In genomic region chr4:108032352-108032849, GRCm38 (mm10) we compare ENCODE assay signal across 8 mouse cellular contexts.
A peak's percentile ranks its signal among the peaks of the same experiment; 100 is the strongest.
DNase-seq lines count a peak whose midpoint lies in the region; ATAC-seq and TF ChIP-seq lines count a peak whose summit lies in the region.

No protein-coding gene starts in this region.

- no peaks in the 10 kb centered on the region for H3K36me3 ChIP-seq in lung, postnatal 0 days (ENCODE audit: insufficient read depth, low read length)
- H3K36me3 ChIP-seq in forebrain, embryonic 13.5 days (ENCODE audit: poor library complexity, severe bottlenecking) = no peaks in the 10 kb centered on the region
- H3K36me3 ChIP-seq in limb, embryonic 11.5 days (ENCODE audit: control insufficient read depth, insufficient read depth, low read length) = no peaks in the 10 kb centered on the region
- H3K36me3 ChIP-seq in stomach, embryonic 14.5 days (ENCODE audit: control insufficient read depth, insufficient read depth, low read length) = no peaks in the 10 kb centered on the region

- no peak for TF ChIP-seq EP300 in lung, postnatal 0 days (IDR thresholded peaks at IDR 0.05)

- WGBS in lung, postnatal 0 days = 36% methylated on average over 11 of the region's 11 CpGs
- WGBS in forebrain, embryonic 13.5 days = 46% methylated on average over 11 of the region's 11 CpGs
- WGBS in limb, embryonic 11.5 days = 22% methylated on average over 11 of the region's 11 CpGs
- WGBS in stomach, embryonic 14.5 days = 35% methylated on average over 11 of the region's 11 CpGs

- no peak for DNase-seq in lung, postnatal 0 days (ENCODE audit: low spot score)
- DNase-seq in lung, postnatal 36 days = no peak
- peak; percentile 40 for DNase-seq in limb, embryonic 11.5 days (ENCODE audit: low spot score)
- DNase-seq in left cerebral cortex, postnatal 14 days (ENCODE audit: low spot score in 2 of 2) = no peak
- no peak for DNase-seq in cerebellum, postnatal 14 days
- no peak for DNase-seq in layer of hippocampus, postnatal 14 days (ENCODE audit: low spot score in 2 of 2)

- H3K27me3 ChIP-seq in lung, postnatal 0 days (replicated peaks; ENCODE audit: insufficient read depth, low read length) = peaks cover 18% of the 10 kb centered on the region
- peaks cover 56% of the 10 kb centered on the region for H3K27me3 ChIP-seq in forebrain, embryonic 13.5 days
- peaks cover 34% of the 10 kb centered on the region for H3K27me3 ChIP-seq in limb, embryonic 11.5 days (ENCODE audit: control insufficient read depth, insufficient read depth, low read length)
- peaks cover 15% of the 10 kb centered on the region; the same call in 1 of the 2 replicates for H3K27me3 ChIP-seq in stomach, embryonic 14.5 days (ENCODE audit: control insufficient read depth, insufficient read depth, low read length)

- peaks cover 7% of the 10 kb centered on the region; the same call in 1 of the 2 replicates for H3K4me1 ChIP-seq in lung, postnatal 0 days (ENCODE audit: insufficient read depth, low read depth, low read length)
- peaks cover 16% of the 10 kb centered on the region for H3K4me1 ChIP-seq in forebrain, embryonic 13.5 days
- peaks cover 17% of the 10 kb centered on the region for H3K4me1 ChIP-seq in limb, embryonic 11.5 days (ENCODE audit: control insufficient read depth, insufficient read depth, low read length)
- 0 out of 2 replicates have a peak, but pooled peaks cover 6% of the 10 kb centered on the region for H3K4me1 ChIP-seq in stomach, embryonic 14.5 days (ENCODE audit: control insufficient read depth, insufficient read depth, low read length)

- intact Hi-C loops in left cerebral cortex, postnatal 14 days (cut with DNase I) = no loop called here

- no peak overlapping the region for H3K27ac ChIP-seq in lung, postnatal 0 days (ENCODE audit: low read length)
- no peak overlapping the region for H3K27ac ChIP-seq in forebrain, embryonic 13.5 days
- H3K27ac ChIP-seq in limb, embryonic 11.5 days (replicated peaks; ENCODE audit: low read depth, low read length) = no peak overlapping the region
- no peak overlapping the region for H3K27ac ChIP-seq in stomach, embryonic 14.5 days (ENCODE audit: low read length)

- peak overlapping the region; percentile 57 for H3K4me3 ChIP-seq in lung, postnatal 0 days (ENCODE audit: low read depth, low read length)
- peak overlapping the region; percentile 60 for H3K4me3 ChIP-seq in forebrain, embryonic 13.5 days
- H3K4me3 ChIP-seq in limb, embryonic 11.5 days (ENCODE audit: low read depth, low read length) = peak overlapping the region; percentile 55
- H3K4me3 ChIP-seq in stomach, embryonic 14.5 days (ENCODE audit: low read depth, low read length) = peak overlapping the region; percentile 54

- no peak for ATAC-seq in lung, postnatal 0 days
- no peak for ATAC-seq in forebrain, embryonic 13.5 days
- no peak for ATAC-seq in limb, embryonic 11.5 days (ENCODE audit: insufficient number of reproducible peaks, low FRiP score, low TSS enrichment, low read depth)
- ATAC-seq in stomach, embryonic 14.5 days (ENCODE audit: insufficient number of reproducible peaks, insufficient read depth, low FRiP score, low read depth) = no peak

- H3K9me3 ChIP-seq in lung, postnatal 0 days (ENCODE audit: low read length) = no peaks in the 10 kb centered on the region
- no peaks in the 10 kb centered on the region for H3K9me3 ChIP-seq in forebrain, embryonic 13.5 days (replicated peaks)
- H3K9me3 ChIP-seq in limb, embryonic 11.5 days (ENCODE audit: control insufficient read depth, low read length) = no peaks in the 10 kb centered on the region
- no peaks in the 10 kb centered on the region for H3K9me3 ChIP-seq in stomach, embryonic 14.5 days (ENCODE audit: control insufficient read depth, low read depth, low read length)

- no peak overlapping the region for H3K9ac ChIP-seq in lung, postnatal 0 days (replicated peaks; ENCODE audit: low read depth)
- H3K9ac ChIP-seq in forebrain, embryonic 13.5 days = peak overlapping the region; percentile 70
- peak overlapping the region; percentile 57 for H3K9ac ChIP-seq in limb, embryonic 11.5 days (ENCODE audit: low read length)
- H3K9ac ChIP-seq in stomach, embryonic 14.5 days (replicated peaks; ENCODE audit: low read depth, low read length) = no peak overlapping the region; the same call in 1 of the 2 replicates

- peak overlapping the region; percentile 96 for H3K4me2 ChIP-seq in lung, postnatal 0 days (replicated peaks; ENCODE audit: low read depth, low read length)
- H3K4me2 ChIP-seq in forebrain, embryonic 13.5 days = peak overlapping the region; percentile 99
- peak overlapping the region; percentile 100 for H3K4me2 ChIP-seq in limb, embryonic 11.5 days (ENCODE audit: low read depth, severe bottlenecking)
- H3K4me2 ChIP-seq in stomach, embryonic 14.5 days (replicated peaks; ENCODE audit: low read depth, low read length) = peak overlapping the region; percentile 100

- TF ChIP-seq CTCF in lung, postnatal 0 days (IDR thresholded peaks at IDR 0.05) = no peak

Comparison
In these comparisons a context has a peak if more than half of its experiments do, and no peak if none do; other contexts are left out.
1. H3K9ac ChIP-seq: peak in forebrain, embryonic 13.5 days (single experiment) and limb, embryonic 11.5 days (single experiment); none in lung, postnatal 0 days (single experiment) and stomach, embryonic 14.5 days (single experiment).
2. Peak in every context shown above with its lines, with median percentiles within 50 percentile points of each other: H3K4me2 ChIP-seq and H3K4me3 ChIP-seq.